Mouse (Mus musculus) layer of hippocampus, adult 11-12 months (tissue): Measurements from ENCODE around the gene Stx12.

Source experiments
- DNase-seq: peaks from one replicate; pipeline ENCODE4 v3.0.0; 2022; ENCODE audit warnings: low spot score

Gene Stx12

GRCm38 (mm10) chr4:132863012-132863411, 21.3 kb downstream of the Stx12 start:
- DNase-seq: no peak

GRCm38 (mm10) chr4:132860880-132861279, 23.4 kb downstream of the Stx12 start:
- DNase-seq: no peak

- DNase-seq: no peak
These were observed 40.6 kb downstream of the Stx12 start for GRCm38 (mm10) chr4:132843705-132844071.

- DNase-seq: peak; percentile 91
These were observed 41.2 kb downstream of the Stx12 start, which contains the start of gene Ppp1r8 for GRCm38 (mm10) chr4:132842970-132843704. TSS of gene Ppp1r8 (minus strand) at chr4:132843169.

GRCm38 (mm10) chr4:132842281-132842906, 41.9 kb downstream of the Stx12 start:
- peak; percentile 21 for DNase-seq

GRCm38 (mm10) chr4:132841493-132841892, 42.8 kb downstream of the Stx12 start:
- no peak for DNase-seq

- peak; percentile 78 for DNase-seq
These were observed 60.5 kb downstream of the Stx12 start for GRCm38 (mm10) chr4:132823614-132824366.

- no peak for DNase-seq
These were observed 65.9 kb downstream of the Stx12 start for GRCm38 (mm10) chr4:132818442-132818841.

- no peak for DNase-seq
These were observed 67.5 kb downstream of the Stx12 start for GRCm38 (mm10) chr4:132816855-132817254.

- no peak for DNase-seq
These were observed 67.9 kb downstream of the Stx12 start for GRCm38 (mm10) chr4:132816404-132816803.

- DNase-seq: peak; percentile 48
These were observed 74.7 kb downstream of the Stx12 start for GRCm38 (mm10) chr4:132809621-132810020.

GRCm38 (mm10) chr4:132807771-132808641, 76.3 kb downstream of the Stx12 start:
- DNase-seq: no peak

- DNase-seq: no peak
These were observed 77.6 kb downstream of the Stx12 start for GRCm38 (mm10) chr4:132806620-132807191.

- no peak for DNase-seq
These were observed 78.6 kb downstream of the Stx12 start for GRCm38 (mm10) chr4:132805599-132806197.

GRCm38 (mm10) chr4:132805146-132805545, 79.2 kb downstream of the Stx12 start:
- no peak for DNase-seq

GRCm38 (mm10) chr4:132804331-132804730, 80.0 kb downstream of the Stx12 start:
- DNase-seq: no peak

- no peak for DNase-seq
These were observed 80.4 kb downstream of the Stx12 start for GRCm38 (mm10) chr4:132803876-132804275.
